Mouse (Mus musculus) kidney, postnatal 0 days (tissue): Measurements from ENCODE around the gene 1700022I11Rik. TPM values are rescaled to one million over a fixed set of nuclear protein-coding genes. Genes with fewer than 3 reads are reported as not detected.

Source experiments
- ATAC-seq: fragments of 200-750 bp; cut with Nextera tagmentation; replicated peaks from 2 replicates; pipeline ENCODE4 v1.8.0; 2017; ENCODE audit warnings: low read depth, moderate number of reproducible peaks, moderate TSS enrichment, moderate library complexity; ENCODE audit not compliant: low FRiP score
- DNase-seq: peaks from one replicate; pipeline ENCODE4 v3.0.0-alpha.2; 2016; ENCODE audit warnings: low spot score
- H3K27ac ChIP-seq: fragments of 300-500 bp; sonication (generic); 2 replicates; pipeline ENCODE4 v1.5.1; 2014; ENCODE audit warnings: mild to moderate bottlenecking
- H3K27me3 ChIP-seq: fragments of 300-500 bp; sonication (generic); 2 replicates; pipeline ENCODE4 v1.6.1; 2014; ENCODE audit warnings: low read length, mixed read lengths; ENCODE audit not compliant: insufficient read depth
- H3K36me3 ChIP-seq: fragments of 300-500 bp; sonication (generic); 2 replicates; pipeline ENCODE4 v1.6.1; 2014; ENCODE audit warnings: low read length, mixed read lengths; ENCODE audit not compliant: insufficient read depth
- H3K4me1 ChIP-seq: fragments of 300-500 bp; sonication (generic); replicated peaks from 2 replicates; pipeline ENCODE4 v1.6.1; 2014; ENCODE audit warnings: antibody characterized with exemption, low read length, mixed read lengths; ENCODE audit not compliant: insufficient read depth
- H3K4me2 ChIP-seq: fragments of 300-500 bp; sonication (generic); 2 replicates; pipeline ENCODE4 v1.6.1; 2014; ENCODE audit warnings: mild to moderate bottlenecking, low read length, moderate library complexity, mixed read lengths
- H3K4me3 ChIP-seq: fragments of 300-500 bp; sonication (generic); replicated peaks from 2 replicates; pipeline ENCODE4 v1.5.1; 2014; ENCODE audit warnings: low read depth, low read length
- H3K9ac ChIP-seq: fragments of 300-500 bp; sonication (generic); 2 replicates; pipeline ENCODE4 v1.6.1; 2014; ENCODE audit warnings: low read depth, low read length
- H3K9me3 ChIP-seq: fragments of 300-500 bp; sonication (generic); replicated peaks from 2 replicates; pipeline ENCODE4 v1.6.1; 2016; ENCODE audit warnings: low read length, inconsistent platforms, mixed read lengths
- CTCF ChIP-seq: IDR thresholded peaks from 2 replicates; pipeline ENCODE4 v1.5.1; 2016; ENCODE audit warnings: antibody characterized with exemption, low read depth, mild to moderate bottlenecking, moderate library complexity
- WGBS: fragments of 180-500 bp; shearing (Covaris S2); extraction: QIAGEN DNeasy Blood & Tissue Kit; methylation state at CpG from one replicate; pipeline ENCODE4 v1.1.7; 2014; 5-methylcytosine and 5-hydroxymethylcytosine counted together
- polyA plus RNA-seq: library from polyadenylated mRNA; unstranded; fragments of >200 nt; fragmentation: Nextera tagmentation; extraction: Ambion mirVana; gene quantifications from 2 replicates; pipeline ENCODE4 v1.2.1, GENCODE M21; 2015

The 1700022I11Rik gene
- polyA plus RNA-seq, 1 experiment from 2014 or later = 0.37 TPM

GRCm38 (mm10) chr4:42949676-42950051 is 19.7 kb upstream of the 1700022I11Rik start, which contains the start of gene Dnajb5:
TSS of gene Dnajb5 (plus strand) at chr4:42949814.
- peak within 1 kb of the TSS; percentile 90 for H3K27ac ChIP-seq
- WGBS = under 1% methylated on average over 39 of the region's 39 CpGs

GRCm38 (mm10) chr4:42950065-42950558 is 19.3 kb upstream of the 1700022I11Rik start:
- DNase-seq (peak; percentile 86), ATAC-seq (peak; percentile 71)
- TF ChIP-seq CTCF = no peak
- peak overlapping the region; percentile 72 for H3K9ac ChIP-seq
- H3K9me3 ChIP-seq = no peaks in the 10 kb centered on the region
- H3K4me3 ChIP-seq = peak overlapping the region; percentile 70
- H3K27ac ChIP-seq = peak overlapping the region; percentile 90
- peaks cover 14% of the 10 kb centered on the region for H3K4me1 ChIP-seq
- no peaks in the 10 kb centered on the region for H3K36me3 ChIP-seq
- H3K4me2 ChIP-seq = peak overlapping the region; percentile 88
- H3K27me3 ChIP-seq = no peaks in the 10 kb centered on the region; the same call in 1 of the 2 replicates
- WGBS = under 1% methylated on average over 25 of the region's 27 CpGs

More at GRCm38 (mm10) chr4:42949676-42950051, 19.7 kb upstream of the 1700022I11Rik start, which contains the start of gene Dnajb5:
- Histone ChIP-seq H3K27me3 (no peaks in the 10 kb centered on the region; the same call in 1 of the 2 replicates), H3K4me2 (peak within 1 kb of the TSS; percentile 88), H3K9me3 (no peaks in the 10 kb centered on the region), H3K4me1 (peaks cover 14% of the 10 kb centered on the region), H3K9ac (peak within 1 kb of the TSS; percentile 72), H3K36me3 (no peaks in the 10 kb centered on the region), H3K4me3 (peak within 1 kb of the TSS; percentile 70)
- TF ChIP-seq CTCF = 0 out of 2 replicates have a peak, but pooled peaks have one; percentile 5
- peak; percentile 97 for ATAC-seq
- peak; percentile 98 for DNase-seq

- H3K27ac ChIP-seq = no peak overlapping the region
- no peaks in the 10 kb centered on the region for H3K9me3 ChIP-seq
- H3K9ac ChIP-seq = no peak overlapping the region
- no peaks in the 10 kb centered on the region; the same call in 1 of the 2 replicates for H3K27me3 ChIP-seq
- no peak for TF ChIP-seq CTCF
- DNase-seq = no peak
- H3K4me2 ChIP-seq = 0 out of 2 replicates have a peak overlapping the region, but pooled peaks have one; percentile 13
- WGBS = 43% methylated on average over 11 of the region's 11 CpGs
- H3K36me3 ChIP-seq = no peaks in the 10 kb centered on the region
- H3K4me1 ChIP-seq = peaks cover 14% of the 10 kb centered on the region
- no peak for ATAC-seq
- H3K4me3 ChIP-seq = no peak overlapping the region
Measured at GRCm38 (mm10) chr4:42951206-42952195, 17.9 kb upstream of the 1700022I11Rik start.

GRCm38 (mm10) chr4:42952563-42952962 is 16.8 kb upstream of the 1700022I11Rik start:
- no peaks in the 10 kb centered on the region for H3K9me3 ChIP-seq
- H3K27ac ChIP-seq = no peak overlapping the region
- H3K4me2 ChIP-seq = no peak overlapping the region
- ATAC-seq (no peak), DNase-seq (no peak)
- H3K4me3 ChIP-seq = no peak overlapping the region
- H3K27me3 ChIP-seq = no peaks in the 10 kb centered on the region; the same call in 1 of the 2 replicates
- no peak overlapping the region for H3K9ac ChIP-seq
- 80% methylated on average over 7 of the region's 7 CpGs for whole genome bisulfite sequencing
- H3K4me1 ChIP-seq = peaks cover 14% of the 10 kb centered on the region
- H3K36me3 ChIP-seq = 0 out of 2 replicates have a peak, but pooled peaks cover 3% of the 10 kb centered on the region
- TF ChIP-seq CTCF = no peak

- TF ChIP-seq CTCF = no peak
- H3K4me1 ChIP-seq = peaks cover 14% of the 10 kb centered on the region
- no peaks in the 10 kb centered on the region for H3K27me3 ChIP-seq
- 31% methylated on average over 10 of the region's 10 CpGs for WGBS
- H3K4me2 ChIP-seq = no peak overlapping the region
- no peak for ATAC-seq
- H3K9ac ChIP-seq = no peak overlapping the region
- no peak overlapping the region for H3K4me3 ChIP-seq
- 0 out of 2 replicates have a peak, but pooled peaks cover 3% of the 10 kb centered on the region for H3K36me3 ChIP-seq
- no peak for DNase-seq
- no peak overlapping the region; the same call in 1 of the 2 replicates for H3K27ac ChIP-seq
- H3K9me3 ChIP-seq = no peaks in the 10 kb centered on the region
Measured at GRCm38 (mm10) chr4:42953435-42954094, 15.8 kb upstream of the 1700022I11Rik start.
